Mouse (Mus musculus) MEL (cell line): Measurements from ENCODE around the gene Slc17a3. TPM values are rescaled to one million over a fixed set of nuclear protein-coding genes. Genes with fewer than 3 reads are reported as not detected.

Experiments
- DNase-seq: peaks from one replicate; pipeline ENCODE4 v3.0.0; 2011; ENCODE audit warnings: low read depth, low spot score
- H3K27ac ChIP-seq: 2 replicates; pipeline ENCODE4 v1.5.1; 2012; ENCODE audit warnings: low read depth, mild to moderate bottlenecking, control low read depth, low read length, moderate library complexity; ENCODE audit not compliant: control insufficient read depth
- H3K27me3 ChIP-seq, 2 experiments: fragments of 150-350 bp in 1 of 2; sonication (generic) in 1 of 2; 2 replicates each; pipeline ENCODE4 v1.6.1; 2012; ENCODE audit warnings: low read length in 2 of 2, mild to moderate bottlenecking in 2 of 2, improper control_type of control experiment in 1 of 2, moderate library complexity in 1 of 2; ENCODE audit not compliant: insufficient read depth in 2 of 2, control insufficient read depth in 1 of 2
- H3K36me3 ChIP-seq, 2 experiments: 2 replicates each; pipeline ENCODE4 v1.6.1; 2012 to 2014; ENCODE audit warnings: low read length in 2 of 2, improper control_type of control experiment in 1 of 2, inconsistent platforms in 1 of 2, mild to moderate bottlenecking in 1 of 2; ENCODE audit not compliant: insufficient read depth in 2 of 2, control insufficient read depth in 1 of 2
- H3K4me1 ChIP-seq, 2 experiments: fragments of 150-350 bp in 1 of 2; sonication (generic) in 1 of 2; 2 replicates each; pipeline ENCODE4 v1.6.1; 2012; ENCODE audit warnings: low read length in 2 of 2, improper control_type of control experiment in 1 of 2, mild to moderate bottlenecking in 1 of 2; ENCODE audit not compliant: insufficient read depth in 2 of 2, control insufficient read depth in 1 of 2
- H3K4me3 ChIP-seq, 2 experiments: fragments of 150-350 bp in 1 of 2; sonication (generic) in 1 of 2; 2 replicates each; pipeline ENCODE4 v1.5.1; 2012; ENCODE audit warnings: low read depth in 2 of 2, low read length in 2 of 2, mild to moderate bottlenecking in 2 of 2, moderate library complexity in 2 of 2, control low read depth in 1 of 2, improper control_type of control experiment in 1 of 2; ENCODE audit not compliant: control insufficient read depth in 1 of 2, insufficient read depth in 1 of 2
- H3K79me2 ChIP-seq: 2 replicates; pipeline ENCODE4 v1.6.1; 2012; ENCODE audit warnings: mild to moderate bottlenecking, low read length, moderate library complexity; ENCODE audit not compliant: control insufficient read depth, poor library complexity, insufficient read depth
- H3K9ac ChIP-seq: 2 replicates; pipeline ENCODE4 v1.6.1; 2012; ENCODE audit warnings: low read depth, mild to moderate bottlenecking, control low read depth, low read length, moderate library complexity; ENCODE audit not compliant: control insufficient read depth, poor library complexity, severe bottlenecking
- H3K9me3 ChIP-seq: fragments of 150-350 bp; sonication (generic); replicated peaks from 2 replicates; pipeline ENCODE4 v1.6.1; 2012; ENCODE audit warnings: mild to moderate bottlenecking, low read length, improper control_type of control experiment, moderate library complexity; ENCODE audit not compliant: insufficient read depth
- BHLHE40 ChIP-seq: IDR thresholded peaks from 2 replicates; pipeline ENCODE4 v1.6.1; 2012; ENCODE audit warnings: low read depth, mild to moderate bottlenecking, inconsistent platforms, low read length, improper control_type of control experiment, borderline replicate concordance
- CHD2 ChIP-seq: IDR thresholded peaks from 2 replicates; pipeline ENCODE4 v1.6.1; 2011; ENCODE audit warnings: low read length, improper control_type of control experiment
- E2F4 ChIP-seq: IDR thresholded peaks from 2 replicates; pipeline ENCODE4 v1.6.1; 2011; ENCODE audit warnings: low read depth, low read length, improper control_type of control experiment, borderline replicate concordance
- EP300 ChIP-seq, 2 experiments: IDR thresholded peaks; 2 replicates each; pipeline ENCODE4 v1.6.1; 2011; ENCODE audit warnings: improper control_type of control experiment in 2 of 2, low read length in 2 of 2, low read depth in 1 of 2, mild to moderate bottlenecking in 1 of 2
- JUND ChIP-seq: IDR thresholded peaks from 2 replicates; pipeline ENCODE4 v1.6.1; 2011; ENCODE audit warnings: low read depth, mild to moderate bottlenecking, improper control_type of control experiment, low read length
- KAT2A ChIP-seq: conservative IDR thresholded peaks from 2 replicates; pipeline ENCODE4 v1.6.1; 2012; ENCODE audit warnings: low read depth, low read length, improper control_type of control experiment, inconsistent platforms
- MAFK ChIP-seq: IDR thresholded peaks from 2 replicates; pipeline ENCODE4 v1.6.1; 2011; ENCODE audit warnings: low read depth, mild to moderate bottlenecking, low read length, improper control_type of control experiment, borderline replicate concordance
- MAZ ChIP-seq: IDR thresholded peaks from 2 replicates; pipeline ENCODE4 v1.6.1; 2012; ENCODE audit warnings: low read depth, mild to moderate bottlenecking, inconsistent platforms, low read length, improper control_type of control experiment
- MYB ChIP-seq: IDR thresholded peaks from 2 replicates; pipeline ENCODE4 v1.6.1; 2011; ENCODE audit warnings: mild to moderate bottlenecking, low read depth, low read length, improper control_type of control experiment
- NELFE ChIP-seq: IDR thresholded peaks from 2 replicates; pipeline ENCODE4 v1.6.1; 2011; ENCODE audit warnings: low read depth, low read length, improper control_type of control experiment
- POLR2AphosphoS2 ChIP-seq: IDR thresholded peaks from 2 replicates; pipeline ENCODE4 v1.6.1; 2011; ENCODE audit warnings: low read length, improper control_type of control experiment
- POLR2AphosphoS5 ChIP-seq: IDR thresholded peaks from 2 replicates; pipeline ENCODE4 v1.6.1; 2012; ENCODE audit warnings: low read depth, borderline replicate concordance, mild to moderate bottlenecking, inconsistent platforms, low read length, moderate library complexity, mixed read lengths
- TAL1 ChIP-seq: IDR thresholded peaks from 2 replicates; pipeline ENCODE4 v1.6.1; 2012; ENCODE audit warnings: mild to moderate bottlenecking, inconsistent platforms, low read length, moderate library complexity, mixed read lengths
- TBP ChIP-seq: IDR thresholded peaks from 2 replicates; pipeline ENCODE4 v1.8.0; 2011; ENCODE audit warnings: low read depth, low read length, improper control_type of control experiment
- TCF12 ChIP-seq: IDR thresholded peaks from 2 replicates; pipeline ENCODE4 v1.6.1; 2014; ENCODE audit warnings: low read depth, mild to moderate bottlenecking, inconsistent platforms, low read length, improper control_type of control experiment, moderate library complexity
- UBTF ChIP-seq: IDR thresholded peaks from 2 replicates; pipeline ENCODE4 v1.6.1; 2012; ENCODE audit warnings: low read depth, mild to moderate bottlenecking, inconsistent platforms, low read length, improper control_type of control experiment, moderate library complexity, borderline replicate concordance; ENCODE audit not compliant: insufficient read depth
- ZC3H11A ChIP-seq: IDR thresholded peaks from 2 replicates; pipeline ENCODE4 v1.6.1; 2012; ENCODE audit warnings: low read depth, mild to moderate bottlenecking, inconsistent platforms, low read length, improper control_type of control experiment
- ZKSCAN1 ChIP-seq: IDR thresholded peaks from 2 replicates; pipeline ENCODE4 v1.6.1; 2012; ENCODE audit warnings: low read depth, mild to moderate bottlenecking, inconsistent platforms, low read length, improper control_type of control experiment, moderate library complexity
- ZMIZ1 ChIP-seq: IDR thresholded peaks from 2 replicates; pipeline ENCODE4 v1.6.1; 2012; ENCODE audit warnings: low read depth, mild to moderate bottlenecking, inconsistent platforms, low read length, improper control_type of control experiment, moderate library complexity
- polyA plus RNA-seq, 2 experiments: library from polyadenylated mRNA; stranded (reverse) in 1 of 2; unstranded in 1 of 2; fragments of >175 nt in 1 of 2; fragments of >200 nt in 1 of 2; gene quantifications; 2 replicates each; pipeline versions ENCODE4 v1.2.1 to v1.2.4; 2012; ENCODE audit warnings: low replicate concordance in 2 of 2, low read depth in 1 of 2; ENCODE audit not compliant: insufficient read length in 2 of 2, insufficient read depth in 1 of 2, missing spikeins in 1 of 2
- total RNA-seq: library from RNA; depleted of rRNA; stranded (reverse); fragments of 300-350 nt; gene quantifications from 2 replicates; pipeline ENCODE4 v1.2.3, GENCODE M21; 2012

The Slc17a3 gene
- total and polyA plus RNA-seq, 3 experiments: not detected

GRCm38 (mm10) chr13:23887026-23887725, 47.9 kb downstream of the Slc17a3 start:
- peaks cover 0 to 2% of the 10 kb centered on the region in 2 experiments; a peak in 1 of 4 replicates for H3K27me3 ChIP-seq
- H3K27ac ChIP-seq: no peak overlapping the region
- no peaks in the 10 kb centered on the region for H3K9me3 ChIP-seq
- no peaks in the 10 kb centered on the region for H3K79me2 ChIP-seq
- H3K36me3 ChIP-seq: peaks cover 0 to 2% of the 10 kb centered on the region in 2 experiments; a peak in 2 of 4 replicates
- DNase-seq: no peak
- H3K4me3 ChIP-seq: no peak overlapping the region
- peaks cover 0 to 2% of the 10 kb centered on the region in 2 experiments; a peak in 1 of 4 replicates for H3K4me1 ChIP-seq
- TF ChIP-seq TCF12: no peak
- no peak for TF ChIP-seq NELFE
- no peak for TF ChIP-seq ZKSCAN1
- TF ChIP-seq UBTF: no peak
- no peak for TF ChIP-seq ZMIZ1
- TF ChIP-seq BHLHE40: no peak
- TF ChIP-seq MAFK: no peak
- no peak for TF ChIP-seq POLR2AphosphoS2
- no peak for TF ChIP-seq EP300 (IDR thresholded peaks at IDR 0.05; ENCODE audit: low read depth in 1 of 2, low read length in 2 of 2)
- no peak for TF ChIP-seq MYB
- no peak for TF ChIP-seq MAZ
- TF ChIP-seq JUND: no peak
- H3K9ac ChIP-seq: no peak overlapping the region

- no peaks in the 10 kb centered on the region for H3K79me2 ChIP-seq
- H3K9me3 ChIP-seq: no peaks in the 10 kb centered on the region
- no peak overlapping the region for H3K9ac ChIP-seq
- H3K4me1 ChIP-seq: peaks cover 3 to 6% of the 10 kb centered on the region in 2 experiments; a peak in 2 of 4 replicates
- DNase-seq: no peak
- no peak for TF ChIP-seq ZC3H11A
- no peak for TF ChIP-seq MAZ
- no peak for TF ChIP-seq CHD2
- no peak for TF ChIP-seq MAFK
- TF ChIP-seq TAL1: no peak
- no peak for TF ChIP-seq UBTF
- TF ChIP-seq POLR2AphosphoS5: no peak
- TF ChIP-seq EP300 (IDR thresholded peaks at IDR 0.05; ENCODE audit: low read depth in 1 of 2, low read length in 2 of 2): no peak
- TF ChIP-seq ZMIZ1: no peak
- TF ChIP-seq KAT2A: no peak
- no peak for TF ChIP-seq E2F4
- TF ChIP-seq TBP: no peak
- no peak overlapping the region for H3K4me3 ChIP-seq
- H3K27ac ChIP-seq: no peak overlapping the region
- peaks cover 0 to 7% of the 10 kb centered on the region in 2 experiments; a peak in 2 of 4 replicates for H3K36me3 ChIP-seq
- peaks cover 0 to 2% of the 10 kb centered on the region in 2 experiments; a peak in 1 of 4 replicates for H3K27me3 ChIP-seq
Observed at GRCm38 (mm10) chr13:23889011-23889605, 49.9 kb downstream of the Slc17a3 start.
